Mouse (Mus musculus) cerebellum, postnatal 14 days (tissue): ENCODE data around the gene Psmd3.
"Not testable (repeated sequence)": the region's sequence is repeated elsewhere in the genome, so short reads cannot be mapped to it uniquely, and the experiment has no call there.

Source experiments
- DNase-seq, 2 experiments: peaks; one replicate each; pipeline ENCODE4 v3.0.0; 2021; ENCODE audit warnings: mixed read lengths in 2 of 2

The Psmd3 gene

GRCm38 (mm10) chr11:98721458-98722226, 39.3 kb downstream of the Psmd3 start:
- DNase-seq: peak; percentile 73 to 79

- DNase-seq: no peak
These were observed 40.7 kb downstream of the Psmd3 start for GRCm38 (mm10) chr11:98723098-98723497.

GRCm38 (mm10) chr11:98725926-98726506, 43.7 kb downstream of the Psmd3 start:
- DNase-seq: no peak

GRCm38 (mm10) chr11:98729119-98729588, 46.8 kb downstream of the Psmd3 start, which contains the start of gene Med24:
Gene Med24, minus strand, starts transcription at chr11:98729435.
- DNase-seq: peak; percentile 85 to 90

GRCm38 (mm10) chr11:98730727-98731126, 48.4 kb downstream of the Psmd3 start:
- no peak for DNase-seq

- peak; percentile 86 to 89 for DNase-seq
These were observed 48.8 kb downstream of the Psmd3 start for GRCm38 (mm10) chr11:98731134-98731533.

GRCm38 (mm10) chr11:98734020-98734419, 51.7 kb downstream of the Psmd3 start:
- peak in 1 of 2 experiments; percentile 51 for DNase-seq

GRCm38 (mm10) chr11:98735111-98735510, 52.8 kb downstream of the Psmd3 start:
- no peak for DNase-seq

- DNase-seq: no peak
These were observed 53.8 kb downstream of the Psmd3 start for GRCm38 (mm10) chr11:98736176-98736575.

GRCm38 (mm10) chr11:98737220-98737619, 54.9 kb downstream of the Psmd3 start:
- not testable (repeated sequence) for DNase-seq

- peak; percentile 72 for DNase-seq
These were observed 56.1 kb downstream of the Psmd3 start for GRCm38 (mm10) chr11:98738428-98738911.

GRCm38 (mm10) chr11:98738925-98739324, 56.6 kb downstream of the Psmd3 start:
- no peak for DNase-seq

- peak; percentile 50 to 61 for DNase-seq
These were observed 57.7 kb downstream of the Psmd3 start for GRCm38 (mm10) chr11:98740026-98740392.

- DNase-seq: peak; percentile 75 to 78
These were observed 58.2 kb downstream of the Psmd3 start, which contains the start of gene Thra for GRCm38 (mm10) chr11:98740393-98741050. Gene Thra, plus strand, starts transcription at chr11:98740638.

- DNase-seq: no peak
These were observed 58.8 kb downstream of the Psmd3 start for GRCm38 (mm10) chr11:98741051-98741620.

GRCm38 (mm10) chr11:98741622-98742396, 59.5 kb downstream of the Psmd3 start:
- DNase-seq: peak; percentile 89 to 90

GRCm38 (mm10) chr11:98742397-98743291, 60.3 kb downstream of the Psmd3 start:
- peak; percentile 66 to 74 for DNase-seq

GRCm38 (mm10) chr11:98743655-98744345, 61.4 kb downstream of the Psmd3 start:
- peak in 1 of 2 experiments; percentile 64 for DNase-seq

- no peak for DNase-seq
These were observed 62.2 kb downstream of the Psmd3 start for GRCm38 (mm10) chr11:98744456-98745019.
